Mouse (Mus musculus): Measurements from ENCODE around the gene Arhgef10l. TPM values are rescaled to one million over a fixed set of nuclear protein-coding genes. Genes with fewer than 3 reads are reported as not detected.

Arhgef10l gene
- polyA plus RNA-seq (2017; shearing (Covaris generic)), result not detected

DNA sequence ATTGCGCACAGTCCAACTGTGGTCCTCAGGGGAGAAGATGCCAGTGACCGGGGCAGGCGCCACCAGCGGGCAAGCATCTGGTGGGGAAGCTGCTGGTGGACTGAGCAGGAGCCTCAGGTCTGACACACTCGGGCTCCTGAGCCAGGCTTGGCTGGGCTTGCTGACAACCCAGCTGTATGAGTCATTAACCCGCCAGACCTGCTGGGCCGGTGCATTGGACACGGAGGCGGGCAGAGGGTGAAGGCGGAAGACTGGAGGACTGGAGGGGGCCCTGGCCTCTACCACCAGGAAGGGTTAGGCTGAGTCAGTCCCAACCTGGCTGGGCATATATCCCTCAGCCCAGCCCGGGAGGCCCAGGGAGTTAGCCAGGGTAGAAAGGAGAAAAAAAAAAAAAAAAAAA, at the start of gene Arhgef10l:
Gene Arhgef10l (minus strand): TSS at position 253 of the 400 bp plus-strand sequence.

DNA sequence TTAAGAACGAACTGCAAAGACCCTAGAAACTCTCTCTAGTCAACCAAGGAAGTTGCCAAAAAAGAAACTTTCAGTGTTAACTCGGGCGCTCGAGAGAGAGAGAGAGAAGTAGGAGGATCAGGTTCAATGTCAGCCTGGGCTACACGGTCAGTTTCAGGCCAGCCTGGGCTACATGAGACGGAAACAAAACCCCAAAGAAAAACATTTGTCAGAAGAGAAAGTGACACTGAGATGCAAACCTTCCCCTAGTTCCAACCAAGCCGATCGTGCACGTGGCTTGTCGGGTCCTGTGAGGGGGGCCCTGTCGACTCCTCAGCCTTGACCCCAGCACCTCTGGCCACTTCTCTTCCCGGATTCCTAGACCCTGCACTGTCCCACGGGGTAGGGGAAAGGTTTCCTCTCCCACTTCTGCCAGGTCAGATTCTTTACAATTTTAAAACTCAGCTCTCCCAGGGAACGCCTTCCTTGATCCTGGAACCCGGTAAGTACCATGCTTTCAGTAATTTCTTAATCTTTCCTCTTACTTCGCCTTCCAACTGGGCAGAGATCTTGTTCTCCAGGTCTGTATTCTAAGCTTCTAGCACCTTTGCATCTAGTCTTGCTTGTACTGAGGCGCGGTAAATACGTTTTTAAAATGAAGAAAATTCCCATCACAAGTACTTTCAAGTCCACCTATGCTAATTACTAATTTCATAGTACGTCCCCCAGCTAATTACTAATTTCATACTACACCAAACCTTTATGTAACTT, 34.6 kb upstream of the Arhgef10l start, which contains the start of gene Rcc2:
Gene Rcc2 (plus strand): TSS at position 273 of the 750 bp plus-strand sequence.

Other genes with a start within 250 kb of the Arhgef10l start
- gene Rcc2, start 34.5 kb upstream of the Arhgef10l start, polyA plus RNA-seq (2017; shearing (Covaris generic)), result 134 TPM
- gene Padi6, start 76.6 kb upstream of the Arhgef10l start, polyA plus RNA-seq (2017; shearing (Covaris generic)), result not detected
- gene Padi4, start 108.2 kb upstream of the Arhgef10l start, polyA plus RNA-seq (2017; shearing (Covaris generic)), result 0.35 TPM
- gene Padi3, start 144.6 kb upstream of the Arhgef10l start, polyA plus RNA-seq (2017; shearing (Covaris generic)), result 0.49 TPM
- 0.34 TPM for gene Padi1, start 179.8 kb upstream of the Arhgef10l start, polyA plus RNA-seq (2017; shearing (Covaris generic))
- 19.7 TPM for gene Padi2, start 240.3 kb upstream of the Arhgef10l start, polyA plus RNA-seq (2017; shearing (Covaris generic))

Data from naive thymus-derived CD4-positive, alpha-beta T cell, adult 5 months (primary cell).